Mouse (Mus musculus): ENCODE measurements at regions not wholly inside any gene's neighbourhood (a gene's known extent, or its start where the extent isn't known, plus 50 kb on each side); places are given as distances from the start of the nearest gene placed in this dataset.

- ATAC-seq (ENCODE audit: low TSS enrichment): no peak
Measured at GRCm38 (mm10) chr9:102449366-102449765, 56.2 kb upstream of the Ky start.

GRCm38 (mm10) chr9:102446066-102446465, 59.5 kb upstream of the Ky start:
- no peak for ATAC-seq (ENCODE audit: low TSS enrichment)

DNA sequence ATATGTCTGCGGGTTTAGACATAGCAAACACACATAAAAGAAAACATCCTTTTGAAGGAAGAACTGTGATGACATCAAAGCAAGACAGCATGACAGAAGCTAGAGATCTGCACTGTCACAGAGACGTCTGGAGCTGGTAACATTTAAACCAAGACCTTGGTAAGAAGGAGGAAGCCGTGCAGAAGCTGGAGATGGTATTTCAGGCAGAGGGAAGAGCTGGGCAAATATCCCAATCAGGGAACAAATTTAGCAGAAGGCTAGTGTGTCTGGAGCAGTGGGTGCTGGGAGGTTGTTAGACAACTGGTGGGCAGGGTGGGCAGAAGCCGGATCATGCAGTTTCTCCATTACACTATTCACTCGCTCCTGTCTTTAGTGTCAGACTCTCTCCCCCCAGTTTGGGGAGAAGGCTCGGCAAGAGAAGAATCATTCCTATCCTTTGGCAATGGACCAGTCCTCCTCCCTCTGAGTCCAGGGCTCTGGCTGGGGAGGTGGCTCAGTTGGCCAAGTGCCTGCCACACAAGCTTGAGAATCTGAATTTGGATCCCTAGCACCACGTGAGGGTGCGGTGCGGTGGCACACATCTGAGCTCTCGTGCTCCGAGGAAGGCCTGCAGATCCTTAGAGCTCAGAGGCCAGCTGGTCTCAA, 63.2 kb upstream of the Ky start:
- ATAC-seq (ENCODE audit: low TSS enrichment): peak; percentile 78

DNA sequence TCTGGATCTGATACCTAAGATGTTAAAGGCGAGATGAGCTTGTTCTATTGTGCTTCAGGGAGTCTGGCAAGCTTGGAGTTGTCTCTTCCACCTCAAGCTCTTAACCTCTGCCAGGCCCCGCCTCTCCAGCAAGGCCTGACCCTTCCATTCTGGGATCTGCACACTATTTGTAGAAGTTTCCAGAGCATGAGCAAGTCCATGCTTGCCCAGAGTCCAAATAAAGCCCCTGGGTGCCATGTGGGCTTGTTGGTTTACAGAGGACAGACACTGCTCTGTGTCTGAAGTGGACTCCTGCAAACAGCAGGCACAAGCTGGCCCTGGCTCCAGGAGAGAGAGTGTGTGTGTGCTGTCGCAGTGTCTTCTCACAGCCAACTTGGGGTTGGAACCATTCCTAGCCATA, 67.9 kb upstream of the Ky start:
- no peak; the same call in 1 of the 2 replicates for ATAC-seq (ENCODE audit: low TSS enrichment)

- no peak for ATAC-seq (ENCODE audit: low TSS enrichment)
Measured at GRCm38 (mm10) chr9:102436378-102436777, 69.2 kb upstream of the Ky start.

- ATAC-seq (ENCODE audit: low TSS enrichment): no peak
Measured at GRCm38 (mm10) chr9:102428031-102428430, 73.5 kb upstream of the Ephb1 start.

GRCm38 (mm10) chr9:102424672-102425345, 70.3 kb upstream of the Ephb1 start:
- ATAC-seq (ENCODE audit: low TSS enrichment): no peak

- peak; percentile 52; the same call in 1 of the 2 replicates for ATAC-seq (ENCODE audit: low TSS enrichment)
Measured at GRCm38 (mm10) chr9:102423919-102424671, 69.6 kb upstream of the Ephb1 start.

DNA sequence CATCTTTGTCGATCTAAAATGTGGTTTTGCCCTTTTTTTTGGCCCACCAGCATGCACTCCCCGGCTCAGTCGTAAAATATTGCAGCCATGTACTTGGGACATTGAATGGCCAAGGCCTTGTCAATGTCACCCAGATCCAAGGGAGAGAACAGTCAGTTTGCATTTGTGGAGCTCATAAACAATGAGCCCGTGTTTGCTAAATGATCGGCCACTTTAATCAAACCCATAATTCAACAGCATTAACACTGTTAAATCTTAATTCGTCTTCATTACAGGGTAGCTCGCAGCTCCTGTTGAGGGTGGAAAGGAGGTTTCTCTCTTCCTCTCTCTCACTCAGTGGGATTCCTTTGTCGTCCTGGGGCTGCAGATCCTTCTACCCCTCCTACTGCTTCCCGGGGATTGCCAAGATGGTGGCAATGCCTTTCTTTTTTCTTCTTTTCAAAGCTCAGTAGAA, 69.0 kb upstream of the Ephb1 start:
- no peak for ATAC-seq (ENCODE audit: low TSS enrichment)

- no peak for ATAC-seq (ENCODE audit: low TSS enrichment)
Measured at GRCm38 (mm10) chr9:102421826-102422225, 67.3 kb upstream of the Ephb1 start.

GRCm38 (mm10) chr9:102420196-102420595, 65.7 kb upstream of the Ephb1 start:
- ATAC-seq (ENCODE audit: low TSS enrichment): no peak

- ATAC-seq (ENCODE audit: low TSS enrichment): no peak
Measured at GRCm38 (mm10) chr9:102413631-102414030, 59.1 kb upstream of the Ephb1 start.

- no peak for ATAC-seq (ENCODE audit: low TSS enrichment)
Measured at GRCm38 (mm10) chr9:102410666-102411065, 56.2 kb upstream of the Ephb1 start.

DNA sequence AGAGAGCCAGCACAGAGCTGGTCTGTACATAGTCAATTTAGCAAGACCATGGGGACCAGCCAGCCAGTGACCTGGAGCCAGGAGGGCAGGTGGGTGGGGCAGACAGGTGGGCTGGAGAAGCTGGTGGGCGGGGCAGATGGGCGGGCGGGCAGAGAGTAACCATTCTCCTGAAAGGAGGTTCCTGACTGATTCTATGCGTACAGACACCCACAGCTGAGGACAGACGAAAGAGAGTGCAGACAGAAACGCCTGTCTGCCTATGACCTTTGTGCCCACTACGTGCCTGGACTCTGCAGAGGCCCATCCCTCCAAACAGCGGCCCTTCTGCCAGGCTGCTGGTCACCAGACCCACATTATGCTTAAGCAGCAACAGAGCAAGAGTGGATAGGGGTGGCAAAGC, 51.5 kb upstream of the Ephb1 start:
- no peak for ATAC-seq (ENCODE audit: low TSS enrichment)
